Mouse (Mus musculus) spleen, postnatal 0 days (tissue): ENCODE data around the gene Eid2. TPM values are rescaled to one million over a fixed set of nuclear protein-coding genes. Genes with fewer than 3 reads are reported as not detected.

Source experiments
- polyA plus RNA-seq: library from polyadenylated mRNA; unstranded; fragments of >200 nt; fragmentation: Nextera tagmentation; extraction: Ambion mirVana; gene quantifications from 2 replicates; pipeline ENCODE4 v1.2.1, GENCODE M21; 2015

Eid2 gene
- polyA plus RNA-seq = 1.2 and 1.5 TPM in 2 replicates

DNA sequence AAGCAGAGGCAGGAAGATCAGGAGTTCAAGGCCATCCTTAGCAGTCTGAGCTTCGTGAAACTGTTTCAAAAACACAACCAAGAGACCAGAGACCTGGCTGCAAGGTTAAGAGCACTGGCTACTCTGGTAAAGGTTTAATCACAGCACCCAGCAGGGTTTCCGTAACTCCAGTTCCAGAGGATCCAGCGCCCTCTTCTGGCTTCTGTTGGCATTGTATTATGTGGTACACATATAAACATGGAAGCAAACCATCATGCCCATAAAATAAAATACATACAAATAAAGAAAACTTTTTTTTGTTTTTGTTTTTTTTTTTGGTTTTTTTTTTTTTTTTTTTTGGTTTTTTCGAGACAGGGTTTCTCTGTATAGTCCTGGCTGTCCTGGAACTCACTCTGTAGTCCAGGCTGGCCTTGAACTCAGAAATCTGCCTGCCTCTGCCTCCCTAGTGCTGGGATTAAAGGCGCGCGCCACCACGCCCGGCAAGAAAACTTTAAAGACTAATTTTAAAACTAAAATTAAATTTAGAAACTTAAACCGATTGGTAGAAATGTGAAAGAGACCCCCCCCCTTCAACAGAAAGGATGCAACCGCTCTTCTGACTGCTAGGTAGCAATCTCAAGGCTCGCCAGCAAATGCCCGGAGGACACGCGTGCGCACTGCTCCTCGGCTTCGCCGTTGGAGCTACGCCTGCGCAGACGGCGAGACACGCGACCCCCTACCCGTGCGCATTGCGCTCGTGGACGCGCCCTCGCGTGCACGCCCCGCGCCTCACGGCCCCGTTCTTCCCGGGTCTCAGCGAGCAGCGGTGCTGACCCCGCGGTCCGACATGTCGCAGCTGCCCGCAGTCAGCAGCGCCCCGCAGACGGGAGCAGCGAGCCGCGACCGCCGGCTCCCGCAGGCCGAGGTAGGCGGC, at the start of gene Eid2:
Eid2 (plus strand) TSS at position 753 of the 913 bp plus-strand sequence.

DNA sequence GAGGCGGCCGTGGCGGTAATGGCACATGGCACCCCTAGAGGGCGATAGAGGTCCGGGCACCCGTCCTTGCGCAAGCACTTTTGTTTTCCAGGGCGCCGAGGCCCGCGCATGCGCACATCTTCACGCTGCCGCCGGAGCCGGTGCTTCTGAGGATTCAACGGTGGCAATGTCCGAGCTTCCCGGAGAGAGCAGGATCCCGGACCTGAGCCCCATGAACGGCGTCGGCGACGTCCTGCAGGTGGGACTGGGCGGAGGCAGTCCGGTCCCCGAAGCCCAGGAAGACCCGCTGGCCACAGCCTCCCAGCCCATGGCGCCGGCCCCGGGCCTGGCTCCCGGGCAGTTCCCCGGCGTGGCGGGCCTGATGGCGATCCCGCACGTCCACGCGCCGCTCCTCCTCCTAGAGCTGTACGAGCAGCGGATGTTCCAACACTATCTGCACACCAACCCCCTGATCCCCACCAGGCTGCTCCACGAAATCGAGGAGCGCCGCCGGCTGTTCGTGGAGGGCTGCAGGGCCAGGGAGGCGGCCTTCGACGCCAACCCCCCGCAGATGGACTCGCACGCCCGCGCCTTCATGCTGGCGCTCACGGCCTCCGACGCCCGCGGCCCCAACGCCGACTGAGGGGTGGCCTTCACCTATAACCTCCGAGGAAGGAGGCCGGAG, 10.1 kb downstream of the Eid2 start, which contains the start of gene Eid2b:
Eid2b (plus strand) TSS at position 125 of the 664 bp plus-strand sequence.

DNA sequence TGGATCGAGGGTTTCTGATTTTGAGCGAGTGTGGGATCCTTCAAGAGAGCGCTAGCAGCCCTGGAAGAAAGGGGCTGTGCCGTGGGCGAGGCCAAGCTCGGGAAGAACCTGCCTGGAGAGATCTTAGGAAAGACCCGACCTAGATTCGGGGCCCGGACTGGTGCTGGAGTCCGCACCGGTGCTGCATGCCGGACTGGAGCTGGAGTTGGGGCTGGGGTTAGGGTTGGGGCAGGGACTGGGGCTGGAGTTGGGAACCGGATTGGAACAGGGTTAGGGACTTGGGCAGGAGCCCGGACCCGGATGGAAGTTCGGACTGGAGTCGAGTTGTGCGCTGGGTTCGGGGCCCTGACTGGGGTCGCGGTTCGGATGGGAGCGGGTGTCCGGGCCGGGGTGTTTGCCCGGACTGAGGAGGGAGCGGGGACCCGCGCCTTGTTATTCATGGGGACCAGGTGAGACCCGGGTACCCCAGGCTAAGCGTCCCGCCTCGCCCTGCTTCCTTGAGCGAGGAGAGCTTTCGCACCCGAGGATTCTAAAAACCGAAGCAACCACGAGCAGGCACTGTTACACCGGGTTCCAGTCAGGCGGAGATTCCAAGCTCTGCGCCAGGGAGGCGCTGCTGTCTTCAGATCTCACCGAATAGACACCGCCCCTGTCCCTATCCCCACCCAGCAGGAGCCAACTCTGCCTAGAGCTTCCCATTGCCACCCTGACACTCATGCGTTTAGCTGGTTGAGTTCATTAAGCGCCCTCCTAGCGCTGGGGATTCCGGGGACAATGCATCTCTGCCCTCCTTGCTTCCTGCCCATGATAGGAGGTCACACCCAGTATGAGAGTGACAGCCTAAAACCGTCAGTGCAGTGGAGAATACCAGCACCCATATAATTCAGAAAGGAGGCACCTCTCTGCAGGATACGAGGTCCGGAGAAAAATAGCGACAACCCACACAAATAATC, 23.2 kb downstream of the Eid2 start, which contains the start of gene Selenov:
Selenov (minus strand) TSS at position 549 of the 953 bp plus-strand sequence.

DNA sequence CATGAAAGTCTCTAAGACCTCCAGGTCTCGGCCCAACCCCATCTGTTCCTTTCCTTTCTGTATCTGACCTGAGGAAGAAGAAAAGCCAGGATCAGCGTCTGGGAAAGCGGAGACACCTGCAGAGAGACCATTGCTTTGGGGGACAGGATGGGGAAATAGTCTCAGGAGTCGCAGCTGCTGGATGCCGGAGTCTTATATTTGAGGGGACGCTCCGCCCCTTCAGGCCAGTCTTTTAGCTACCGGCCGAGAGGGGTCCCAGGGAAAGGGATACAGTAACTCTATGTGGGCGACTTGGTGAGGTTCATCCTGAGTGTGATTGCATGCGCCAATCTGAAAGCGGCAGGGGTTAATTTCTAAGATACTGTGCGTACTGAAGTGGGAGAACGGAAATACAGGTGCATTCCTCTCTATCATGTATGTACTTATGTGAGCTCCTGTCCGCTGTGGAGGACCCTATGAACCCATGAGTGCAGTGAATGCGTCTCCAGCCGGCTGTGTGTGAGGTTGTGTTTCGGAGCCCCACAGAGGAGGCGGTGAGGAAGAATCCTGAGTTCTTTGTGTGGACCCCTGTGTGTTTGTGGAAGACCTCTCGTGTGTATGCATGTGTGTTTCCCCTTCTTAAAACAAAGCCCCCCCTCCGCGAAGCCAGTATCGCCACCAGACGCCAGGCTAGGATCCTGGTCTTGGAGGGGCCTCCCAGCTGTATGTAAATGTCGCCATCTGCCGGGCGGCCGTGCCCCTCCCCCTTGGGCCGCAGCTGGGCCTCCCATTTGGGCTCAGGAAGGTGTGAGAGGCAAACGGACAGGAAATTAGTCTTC, 34.1 kb downstream of the Eid2 start, which contains the start of gene Dll3:
Dll3 (minus strand) TSS at position 623 of the 818 bp plus-strand sequence.

DNA sequence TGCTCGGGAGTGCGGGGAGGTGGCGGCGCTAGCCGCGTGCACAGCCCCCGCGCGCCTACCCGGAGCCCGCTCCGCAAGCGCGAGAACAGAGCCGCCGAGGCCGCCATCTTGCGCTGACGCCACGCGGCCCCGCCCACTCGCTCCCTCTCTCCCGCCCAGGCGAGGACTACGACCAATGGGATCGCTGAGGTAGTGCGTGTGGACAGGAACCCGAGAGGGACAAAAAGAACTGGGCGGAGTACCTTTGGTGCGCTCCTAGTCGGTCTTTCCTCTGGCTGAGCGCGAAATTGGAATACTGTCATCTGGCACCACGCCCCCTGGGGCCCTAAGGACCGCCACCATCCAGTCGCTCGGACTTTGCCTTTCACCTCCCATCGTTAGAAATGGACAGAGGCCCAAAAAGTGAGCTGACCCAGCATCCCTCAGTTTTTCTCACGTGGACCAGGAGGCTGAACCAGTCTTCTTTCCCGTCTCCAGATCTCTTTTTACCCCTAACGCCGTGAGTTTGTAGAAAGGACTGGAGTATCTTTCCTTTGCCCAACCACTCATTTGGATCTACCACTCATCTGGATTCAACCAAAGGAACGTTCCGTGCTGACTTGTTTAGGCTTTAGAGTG, 44.4 kb downstream of the Eid2 start, which contains the start of gene Timm50:
Timm50 (minus strand) TSS at position 147 of the 618 bp plus-strand sequence.

Other genes starting within 250 kb of the Eid2 start
- gene Psmc4, start 217.8 kb upstream of the Eid2 start, polyA plus RNA-seq = 130 and 134 TPM in 2 replicates
- 0.07 and 0.08 TPM in 2 replicates for gene Fcgbp, start 196.6 kb upstream of the Eid2 start, polyA plus RNA-seq
- gene 9530053A07Rik, start 138.4 kb upstream of the Eid2 start, polyA plus RNA-seq = 0.02 TPM in 1 of 2 replicates, not detected in the other
- gene Fbl, start 98.2 kb upstream of the Eid2 start, polyA plus RNA-seq = 115 and 124 TPM in 2 replicates
- 4.2 and 4.5 TPM in 2 replicates for gene Dyrk1b, start 88.4 kb upstream of the Eid2 start, polyA plus RNA-seq
- 4.4 and 5.9 TPM in 2 replicates for gene Eid2b, start 9.9 kb downstream of the Eid2 start, polyA plus RNA-seq
- 0.15 TPM in 1 of 2 replicates, not detected in the other for gene Selenov, start 23.3 kb downstream of the Eid2 start, polyA plus RNA-seq
- gene Dll3, start 34.4 kb downstream of the Eid2 start, polyA plus RNA-seq = not detected in 2 replicates
- gene Timm50, start 44.2 kb downstream of the Eid2 start, polyA plus RNA-seq = 85.5 and 94.2 TPM in 2 replicates
- gene Supt5, start 70.9 kb downstream of the Eid2 start, polyA plus RNA-seq = 30.5 and 35.4 TPM in 2 replicates
- gene Rps16, start 82.8 kb downstream of the Eid2 start, polyA plus RNA-seq = 1,177 and 1,190 TPM in 2 replicates
- 18.9 and 22.0 TPM in 2 replicates for gene Plekhg2, start 104.7 kb downstream of the Eid2 start, polyA plus RNA-seq
- 14.2 and 15.8 TPM in 2 replicates for gene Zfp36, start 112.4 kb downstream of the Eid2 start, polyA plus RNA-seq
- gene Med29, start 124.8 kb downstream of the Eid2 start, polyA plus RNA-seq = 21.9 and 23.0 TPM in 2 replicates
- gene Paf1, start 125.1 kb downstream of the Eid2 start, polyA plus RNA-seq = 31.6 and 33.8 TPM in 2 replicates
- gene Gmfg, start 169.6 kb downstream of the Eid2 start, polyA plus RNA-seq = 149 and 179 TPM in 2 replicates
- 0.42 and 0.49 TPM in 2 replicates for gene Lrfn1, start 184.1 kb downstream of the Eid2 start, polyA plus RNA-seq
- gene Ifnl2, start 242.6 kb downstream of the Eid2 start, polyA plus RNA-seq = not detected in 2 replicates